Mouse (Mus musculus): ENCODE measurements around the gene Ptgs2.

The Ptgs2 gene

DNA sequence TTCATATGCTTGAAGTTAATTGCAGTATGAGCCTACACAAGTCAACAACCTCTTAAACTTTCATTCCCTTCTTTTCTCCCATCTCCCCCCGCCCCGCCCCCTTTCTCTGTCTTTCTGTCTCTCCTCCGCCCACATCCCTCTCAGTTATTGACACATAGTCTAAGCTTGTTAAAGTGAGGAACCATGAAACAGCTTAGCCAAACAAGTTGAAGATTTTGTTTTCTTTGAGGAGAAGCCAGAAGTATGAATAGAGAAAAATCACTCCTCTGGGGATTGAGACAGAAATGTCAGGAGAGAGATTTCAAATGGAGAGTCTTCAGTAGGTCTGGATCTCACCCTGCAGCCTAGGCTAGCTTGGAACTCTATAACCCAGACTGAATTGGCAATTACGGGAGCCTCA lies 47.4 kb downstream of the Ptgs2 start:
- in situ Hi-C loops (cut with MboI, MseI): no loop called here

DNA sequence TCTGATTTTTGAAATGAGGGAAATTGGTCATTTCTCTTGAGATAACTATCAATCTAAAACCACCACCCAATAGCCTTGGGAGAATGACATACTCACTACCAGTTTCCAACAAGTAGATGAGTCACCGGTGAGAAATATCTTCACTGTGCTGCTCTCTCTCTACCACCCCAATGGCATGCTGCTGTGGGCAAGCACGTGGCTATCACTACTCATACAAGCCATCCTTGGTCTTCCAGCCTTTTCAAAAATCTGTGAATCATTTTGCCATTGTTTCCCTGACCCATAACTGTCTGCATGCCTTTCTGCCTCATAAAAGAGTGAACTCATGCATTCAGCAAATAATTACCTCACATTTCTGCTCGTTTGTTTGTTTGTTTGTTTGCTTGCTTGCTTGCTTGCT lies 51.6 kb downstream of the Ptgs2 start:
- in situ Hi-C loops (cut with MboI, MseI): no loop called here

Data from T-helper 2 cell (primary cell).